Mouse (Mus musculus) stomach, embryonic 15.5 days (tissue): ENCODE results near the gene Arf1. TPM values are rescaled to one million over a fixed set of nuclear protein-coding genes. Genes with fewer than 3 reads are reported as not detected.

Source experiments
- polyA plus RNA-seq: library from polyadenylated mRNA; unstranded; fragments of >200 nt; fragmentation: Nextera tagmentation; extraction: Ambion mirVana; gene quantifications from 2 replicates; pipeline ENCODE4 v1.2.1, GENCODE M21; 2015

The Arf1 gene
- polyA plus RNA-seq, 1 experiment from 2014 or later, result 666 TPM

Other genes with a start within 250 kb of the Arf1 start
- 0.73 and 0.80 TPM in 2 replicates for gene Obscn, start 91.9 kb downstream of the Arf1 start, polyA plus RNA-seq
- gene Iba57, start 64.5 kb downstream of the Arf1 start, polyA plus RNA-seq, result 6.2 and 7.7 TPM in 2 replicates
- 1.2 and 1.7 TPM in 2 replicates for gene Gjc2, start 45.1 kb downstream of the Arf1 start, polyA plus RNA-seq
- gene Guk1, start 36.1 kb downstream of the Arf1 start, polyA plus RNA-seq, result 115 and 121 TPM in 2 replicates
- gene Mrpl55, start 25.8 kb downstream of the Arf1 start, polyA plus RNA-seq, result 84.4 and 90.4 TPM in 2 replicates
- gene 2310033P09Rik, start 19.9 kb downstream of the Arf1 start, polyA plus RNA-seq, result 27.7 and 29.2 TPM in 2 replicates
- gene Wnt3a, start 62.5 kb upstream of the Arf1 start, polyA plus RNA-seq, result 0.15 and 0.23 TPM in 2 replicates
- 4.9 and 5.3 TPM in 2 replicates for gene Wnt9a, start 78.7 kb upstream of the Arf1 start, polyA plus RNA-seq
- gene Prss38, start 147.4 kb upstream of the Arf1 start, polyA plus RNA-seq, result 0.10 TPM in 1 of 2 replicates, not detected in the other
- 10.5 and 11.0 TPM in 2 replicates for gene Jmjd4, start 221.8 kb upstream of the Arf1 start, polyA plus RNA-seq
- gene Snap47, start 222.9 kb upstream of the Arf1 start, polyA plus RNA-seq, result 88.7 and 91.0 TPM in 2 replicates
- gene Zfp867, start 244.2 kb upstream of the Arf1 start, polyA plus RNA-seq, result 6.0 and 6.6 TPM in 2 replicates